Mouse (Mus musculus): Measurements from ENCODE around the gene Tacc2.

GRCm38 (mm10) chr7:130540176-130540575, 37.1 kb upstream of the Tacc2 start:
- no peak for TF ChIP-seq CTCF (IDR thresholded peaks at IDR 0.05)
- TF ChIP-seq EP300 (IDR thresholded peaks at IDR 0.05) = no peak
